Mouse (Mus musculus) right cerebral cortex, postnatal 10 days (tissue): ENCODE data around the gene Phlpp1.
"Not testable (repeated sequence)": the region's sequence is repeated elsewhere in the genome, so short reads cannot be mapped to it uniquely, and the experiment has no call there.

Source experiments
- DNase-seq, 2 experiments: peaks; one replicate each; pipeline ENCODE4 v3.0.0; 2021; ENCODE audit warnings: low spot score in 2 of 2

Gene Phlpp1

DNA sequence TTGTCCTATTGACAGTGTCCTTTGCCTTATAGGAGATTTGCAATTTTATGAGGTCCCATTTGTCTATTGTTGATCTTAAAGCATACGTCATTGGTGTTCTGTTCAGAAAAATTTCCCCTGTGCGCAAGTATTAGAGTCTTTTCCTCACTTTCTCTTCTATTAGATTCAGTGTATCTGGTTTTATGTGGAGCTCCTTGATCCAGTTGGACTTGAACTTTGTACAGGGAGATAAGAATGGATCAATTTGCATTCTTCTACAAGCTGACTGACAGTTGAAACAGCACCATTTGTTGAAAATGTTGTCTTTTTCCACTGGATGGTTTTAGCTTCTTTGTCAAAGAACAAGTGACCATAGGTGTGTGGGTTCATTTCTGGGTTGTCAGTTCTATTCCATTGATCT, 140.3 kb downstream of the Phlpp1 start:
- DNase-seq: not testable (repeated sequence)

DNA sequence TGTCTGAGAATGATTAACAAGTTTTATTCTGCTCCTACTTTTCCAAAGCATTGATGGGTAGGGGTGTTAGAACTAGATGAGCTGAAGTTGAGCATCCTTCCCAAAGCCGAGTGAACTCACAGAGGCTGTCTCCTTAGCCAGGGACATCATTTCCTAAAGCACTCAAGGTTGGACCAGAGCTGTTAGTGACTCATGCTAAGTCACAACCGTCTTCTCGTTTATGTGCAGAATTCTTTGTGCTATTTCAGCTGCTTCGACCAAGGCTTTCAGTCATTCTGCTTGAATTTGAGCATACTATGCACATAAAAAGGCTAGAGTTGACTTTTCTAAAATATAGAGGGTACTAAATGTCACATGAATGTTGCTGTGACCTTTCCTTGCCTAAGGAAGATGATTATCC, 142.9 kb downstream of the Phlpp1 start:
- no peak for DNase-seq

DNA sequence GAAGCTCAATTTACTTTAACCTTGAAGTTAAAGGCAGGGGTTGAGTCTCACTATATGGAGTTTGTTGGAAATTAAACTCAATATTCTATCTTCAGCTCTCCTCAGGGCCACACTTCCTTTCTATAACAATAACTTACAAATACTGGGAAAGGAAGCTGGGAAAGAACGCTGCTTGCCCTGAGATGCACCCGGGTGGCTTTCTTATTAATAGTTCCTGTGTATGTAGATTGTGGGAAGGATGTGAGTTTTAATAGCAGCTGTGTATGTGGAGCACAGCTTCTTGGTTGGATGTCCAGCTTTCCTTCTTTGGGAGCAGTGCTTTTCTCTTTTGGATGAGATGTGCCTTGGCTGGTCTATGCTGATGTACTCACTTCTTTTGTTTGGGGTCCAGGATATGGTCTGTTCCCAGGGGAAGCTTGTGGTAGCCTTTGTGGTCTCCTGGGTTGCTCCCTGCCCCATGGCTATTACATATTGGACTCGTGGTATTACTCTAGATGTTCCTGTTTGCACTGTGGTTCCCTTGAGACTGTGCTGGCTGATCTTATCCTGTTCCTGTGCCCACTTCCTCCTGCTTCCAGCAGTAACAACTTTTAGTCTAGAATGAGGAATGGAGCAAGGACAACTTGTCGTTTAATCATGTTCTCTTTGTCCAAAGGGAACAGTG, 145.2 kb downstream of the Phlpp1 start:
- no peak for DNase-seq

DNA sequence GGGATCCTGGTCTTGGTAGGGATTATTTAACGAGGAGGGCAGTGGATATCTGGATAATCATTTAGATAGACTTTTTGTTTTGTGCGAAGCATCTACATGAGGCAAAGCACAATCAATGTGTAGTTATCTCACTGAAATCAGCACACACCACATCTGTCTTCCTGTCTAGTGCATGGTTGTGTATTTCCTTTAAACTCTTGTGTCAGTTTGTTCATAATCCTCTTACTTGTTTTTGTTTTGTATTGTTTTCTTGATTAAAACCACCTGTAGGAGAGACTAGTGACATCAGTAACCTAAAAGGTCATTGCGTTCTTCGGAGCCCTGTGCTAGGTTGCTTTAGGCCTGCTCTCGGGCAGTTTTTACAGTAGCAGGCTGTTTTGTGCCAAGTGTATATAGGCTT, 146.8 kb downstream of the Phlpp1 start:
- no peak for DNase-seq

DNA sequence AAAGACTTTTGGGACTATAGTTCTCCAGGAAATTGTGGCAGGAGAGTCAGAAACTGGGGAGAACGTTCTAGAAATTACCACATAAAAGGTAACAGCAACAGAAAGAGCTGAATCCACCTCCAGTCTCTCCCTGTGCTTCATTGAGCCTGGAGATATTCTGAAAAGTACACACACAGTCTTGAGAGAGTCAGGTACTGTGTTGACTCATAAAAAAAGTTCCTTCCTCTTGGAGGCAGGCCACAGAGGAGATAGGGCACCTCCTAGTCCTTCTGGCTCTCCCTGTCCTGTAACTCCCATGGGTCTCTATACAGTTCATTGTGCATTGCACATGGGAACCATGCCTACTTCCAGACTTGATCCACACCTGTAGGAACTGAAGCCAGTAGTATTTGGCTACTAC, 149.0 kb downstream of the Phlpp1 start:
- DNase-seq: no peak

DNA sequence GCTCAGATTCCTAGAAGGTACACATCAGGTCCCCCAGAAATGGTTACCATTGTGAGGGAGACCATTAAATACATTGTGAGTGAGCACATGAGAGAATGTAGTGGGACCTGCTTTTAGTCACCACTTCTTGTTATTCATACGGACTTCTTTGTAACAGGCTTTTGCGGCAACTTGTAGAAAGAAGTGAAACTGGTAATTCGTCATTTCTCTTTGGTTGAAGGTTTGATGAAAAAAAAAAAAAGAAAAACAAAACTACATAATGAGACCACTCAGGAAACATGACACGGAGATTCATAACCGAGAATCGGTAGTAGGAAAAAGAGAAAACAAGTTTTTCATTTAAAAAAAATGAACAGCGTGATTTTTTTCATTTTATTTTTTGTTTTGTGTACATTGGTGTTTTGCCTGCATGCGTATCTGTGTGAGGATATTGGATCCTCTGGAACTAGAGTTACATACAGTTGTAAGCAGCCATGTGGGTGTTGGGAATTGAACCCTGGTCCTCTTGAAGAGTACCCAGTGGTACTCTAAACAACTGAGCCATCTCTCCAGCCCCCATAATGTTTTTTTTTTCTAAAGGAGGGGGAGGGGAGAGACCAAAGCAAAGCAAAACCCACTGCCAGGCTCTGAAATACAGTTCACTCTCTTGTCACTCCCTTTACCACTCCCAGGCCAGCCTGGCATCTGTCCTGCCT, 150.0 kb downstream of the Phlpp1 start:
- no peak for DNase-seq

DNA sequence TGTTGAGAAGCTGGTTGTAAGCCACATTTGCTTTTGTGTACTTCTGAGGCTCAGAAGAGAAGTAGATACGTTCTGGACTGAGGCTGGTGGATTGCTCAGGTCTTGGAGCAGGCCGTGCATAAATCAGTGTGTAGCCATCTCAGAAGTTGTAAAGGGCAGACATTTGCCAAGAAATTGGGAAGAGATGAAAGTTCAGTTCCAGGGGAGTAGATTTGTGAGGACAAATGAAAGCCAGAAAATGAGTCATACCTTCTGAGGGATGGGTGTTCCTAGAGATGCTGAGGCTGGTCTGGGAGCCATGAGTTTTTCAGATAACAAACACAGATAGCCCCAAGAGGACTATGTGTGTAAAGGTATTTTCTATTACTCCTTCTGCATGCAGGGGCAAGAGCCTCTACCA, 155.1 kb downstream of the Phlpp1 start:
- no peak for DNase-seq

DNA sequence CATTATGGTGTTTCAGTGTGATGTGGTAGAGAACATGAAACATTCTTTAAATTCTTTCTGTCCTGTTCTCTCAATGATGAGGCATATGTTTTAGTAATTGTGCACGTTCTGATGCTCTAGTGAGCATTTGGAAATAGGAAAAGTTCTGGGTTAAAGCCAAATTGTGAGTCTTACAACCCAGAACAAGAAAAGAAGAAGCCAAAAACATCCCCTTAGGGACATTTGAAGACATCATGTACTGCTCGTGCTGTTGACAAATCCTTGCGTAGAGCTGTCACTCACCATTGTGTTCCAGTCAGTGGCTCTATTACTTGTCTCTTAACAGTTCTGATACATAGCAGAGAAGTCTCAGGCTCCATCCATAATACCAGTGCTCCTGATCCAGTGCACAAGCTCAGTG, 170.5 kb downstream of the Phlpp1 start:
- no peak for DNase-seq

DNA sequence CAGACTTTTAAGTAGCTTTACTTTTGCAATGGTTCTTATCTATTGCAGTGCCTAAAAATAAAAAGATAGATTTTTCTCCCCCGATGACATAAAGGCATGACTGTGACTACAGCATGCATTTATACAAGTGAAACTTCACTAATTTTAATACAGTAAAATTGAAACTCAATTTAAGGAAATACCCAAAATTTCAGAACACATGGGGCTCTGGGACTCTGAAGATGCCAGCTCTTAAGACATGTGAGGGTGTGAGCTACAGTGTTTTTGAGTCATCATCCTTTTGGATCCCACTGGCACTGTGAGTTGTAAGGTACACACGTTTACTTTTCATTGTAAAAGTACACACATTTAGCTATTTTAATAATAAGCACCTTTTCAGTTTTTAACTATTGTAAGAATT, 173.7 kb downstream of the Phlpp1 start:
- no peak for DNase-seq

DNA sequence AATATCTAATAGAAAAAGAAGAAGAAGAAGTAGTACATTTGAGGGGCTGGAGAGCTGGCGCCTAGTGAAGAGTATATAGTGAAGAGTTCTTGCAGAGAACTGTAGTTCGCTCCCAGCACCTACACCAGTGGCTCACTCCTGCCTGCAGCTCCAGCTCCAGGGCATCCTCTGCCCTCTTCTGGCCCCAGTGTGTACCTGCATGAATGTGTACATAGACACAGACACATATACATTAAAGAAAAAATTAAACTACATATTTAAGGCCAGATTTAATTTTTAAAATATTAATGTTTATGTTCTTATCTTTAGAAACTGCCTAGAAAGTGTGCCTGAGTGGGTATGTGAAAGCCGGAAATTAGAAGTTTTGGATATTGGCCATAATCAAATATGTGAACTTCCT, 175.2 kb downstream of the Phlpp1 start:
- no peak for DNase-seq

DNA sequence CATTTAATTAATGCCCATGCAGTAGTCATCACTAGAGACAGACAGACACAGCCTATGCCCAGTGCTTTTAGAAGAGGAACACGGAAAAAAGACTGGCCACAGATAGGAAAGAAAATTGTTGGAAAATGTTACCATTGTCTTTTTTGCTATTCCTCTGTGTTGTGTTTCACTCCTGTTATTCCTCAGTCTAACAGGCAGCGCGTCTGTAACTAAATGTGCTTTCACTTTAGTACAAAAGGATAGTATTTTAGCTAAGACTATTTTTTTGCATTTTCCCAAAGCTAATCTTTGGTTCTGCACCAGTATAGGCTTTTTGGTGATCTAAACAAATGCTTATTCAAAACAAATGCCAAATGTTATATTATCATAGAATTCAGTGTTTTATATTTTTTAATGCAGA, 177.6 kb downstream of the Phlpp1 start:
- DNase-seq: no peak

DNA sequence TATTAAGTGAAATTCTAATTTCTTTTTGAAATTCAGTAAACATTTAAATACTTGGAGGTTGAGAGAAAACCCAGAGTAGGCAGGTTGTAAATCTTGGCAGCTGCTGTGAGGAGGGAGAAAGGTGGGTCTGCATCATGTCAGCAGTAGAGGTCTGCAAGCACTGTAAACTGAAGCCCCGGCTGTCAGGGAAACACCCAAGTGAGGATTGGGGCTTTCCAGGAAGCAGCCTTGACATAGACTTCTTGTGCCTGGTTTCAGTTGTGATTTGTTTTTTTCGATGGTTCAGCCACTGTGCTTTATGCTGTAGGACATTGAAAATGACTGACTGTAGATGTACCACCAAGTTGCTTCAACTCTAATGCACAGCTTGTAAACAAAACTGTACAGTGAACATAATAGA, 180.0 kb downstream of the Phlpp1 start:
- no peak for DNase-seq

DNA sequence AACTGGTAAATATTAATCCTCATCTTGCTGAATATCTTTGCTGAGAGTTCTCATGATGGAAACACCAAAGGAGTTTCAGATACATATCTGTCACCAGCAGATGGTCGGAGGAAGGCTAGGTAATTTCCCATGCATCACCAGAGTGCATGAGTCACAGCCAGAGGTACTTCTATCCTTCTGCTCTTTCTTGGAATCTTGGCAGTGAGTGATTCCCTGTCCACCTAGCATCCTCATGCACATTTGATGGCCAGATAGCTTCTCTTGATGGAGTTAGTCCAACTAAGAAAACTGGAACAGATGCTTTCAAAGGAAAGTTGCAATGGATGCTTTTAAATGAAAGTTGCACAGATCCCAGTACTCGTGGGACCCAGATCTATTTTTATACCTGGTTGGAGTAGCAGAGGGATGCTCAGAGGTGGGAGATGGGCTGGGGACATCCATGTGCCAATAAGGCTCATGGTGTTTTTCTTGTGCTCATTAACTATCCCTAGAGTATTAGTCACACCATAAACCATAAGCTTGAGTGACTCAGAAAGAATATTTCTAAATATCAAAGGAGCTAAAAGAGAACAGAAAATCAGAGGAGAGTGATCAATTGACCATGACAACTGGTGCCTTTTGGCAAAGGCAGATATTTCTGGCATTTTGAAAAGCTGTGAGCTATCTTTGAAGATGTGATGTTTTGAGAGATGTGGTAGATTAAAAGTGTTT, 181.4 kb downstream of the Phlpp1 start:
- no peak for DNase-seq

DNA sequence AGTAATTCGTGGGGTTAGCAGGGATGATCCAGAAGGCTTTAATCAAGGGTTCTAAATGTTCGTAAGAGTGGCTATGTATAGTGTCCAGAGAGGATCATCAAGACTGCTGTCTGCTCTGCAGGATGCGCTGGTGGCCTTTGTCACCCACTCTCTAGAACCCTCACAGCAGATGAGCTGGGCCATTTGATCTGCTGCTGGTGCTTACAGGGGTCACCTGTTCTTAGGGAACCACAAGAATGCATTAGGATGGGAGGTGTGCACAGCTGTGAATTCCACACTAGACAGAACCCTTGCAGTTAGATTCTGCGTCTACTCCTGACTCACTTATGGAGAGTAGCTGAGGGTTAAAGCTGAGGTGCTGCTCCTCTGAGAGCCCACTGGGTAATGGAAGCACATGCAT, 182.4 kb downstream of the Phlpp1 start:
- DNase-seq: no peak

DNA sequence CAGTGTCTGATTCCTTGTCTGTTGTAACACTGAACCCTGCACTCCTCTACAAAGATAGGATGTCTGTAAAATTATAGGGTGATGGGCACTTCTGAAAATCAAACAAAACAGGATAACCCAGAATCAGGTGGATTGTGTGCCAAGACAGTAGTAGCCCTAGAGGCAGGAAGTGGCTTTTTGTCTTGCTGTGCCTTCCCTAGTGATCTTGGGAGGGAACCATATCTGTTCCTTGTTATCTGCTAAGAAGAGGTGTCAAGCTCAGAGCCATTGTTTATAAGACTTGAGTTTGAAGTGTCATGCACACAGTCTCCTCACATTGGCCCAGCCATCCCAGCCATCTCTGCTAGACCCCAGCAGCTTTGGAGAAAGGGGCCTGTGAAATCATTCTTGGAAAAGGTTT, 187.9 kb downstream of the Phlpp1 start:
- no peak for DNase-seq

DNA sequence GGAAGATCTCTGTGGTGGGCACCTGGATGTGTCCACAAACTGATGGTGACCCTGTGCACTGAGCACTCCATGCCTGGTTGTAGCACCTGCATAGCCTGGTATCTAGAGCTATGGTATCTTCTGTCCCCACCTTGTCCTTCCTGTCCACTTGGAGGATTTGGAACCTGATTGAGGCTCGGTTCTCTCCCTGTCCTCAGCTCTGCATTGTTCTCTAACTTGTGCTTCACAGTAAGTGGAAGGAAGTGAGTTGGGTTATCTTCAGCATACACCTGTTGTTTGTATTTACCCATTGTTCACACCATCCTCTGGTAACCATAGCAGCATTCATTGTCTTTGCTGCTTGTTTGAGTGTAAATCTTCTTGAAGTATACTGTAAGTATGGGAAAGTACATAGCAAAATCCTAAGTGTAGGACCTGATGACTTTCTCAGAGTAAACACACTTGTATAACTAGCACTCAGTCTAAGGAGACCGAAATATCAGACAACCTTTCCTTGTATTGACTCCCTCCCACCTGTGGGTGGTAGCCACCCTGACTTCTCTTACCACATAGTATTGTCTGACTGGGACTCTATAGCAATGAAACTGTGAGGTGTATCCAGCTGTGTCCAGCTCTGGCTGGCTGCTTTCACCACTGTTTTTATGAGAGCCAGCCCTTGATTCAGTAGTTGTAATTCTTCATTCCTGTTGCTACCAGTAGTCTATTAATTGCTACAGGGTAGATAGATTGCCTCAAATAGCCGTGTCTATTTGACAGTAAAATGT, 191.5 kb downstream of the Phlpp1 start:
- no peak for DNase-seq

DNA sequence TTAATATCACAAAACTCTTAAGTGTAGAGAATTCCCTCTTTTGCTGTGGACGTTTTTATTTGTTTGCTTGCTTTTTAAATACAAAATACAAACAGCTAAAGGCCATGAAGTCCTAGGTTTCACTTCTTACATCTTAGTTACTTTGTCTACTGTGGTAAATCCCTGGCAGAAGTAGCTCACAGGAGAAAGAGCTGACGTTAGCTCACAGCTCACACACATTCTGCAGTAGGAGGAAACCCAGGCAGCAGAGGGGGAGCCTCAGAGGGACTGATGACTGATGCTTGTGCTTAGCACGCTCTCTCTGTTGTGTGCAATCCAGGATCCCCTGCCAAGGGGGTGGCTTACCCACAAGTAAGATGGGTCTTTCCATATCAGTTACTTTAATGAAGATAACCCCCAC, 197.8 kb downstream of the Phlpp1 start:
- DNase-seq: no peak

DNA sequence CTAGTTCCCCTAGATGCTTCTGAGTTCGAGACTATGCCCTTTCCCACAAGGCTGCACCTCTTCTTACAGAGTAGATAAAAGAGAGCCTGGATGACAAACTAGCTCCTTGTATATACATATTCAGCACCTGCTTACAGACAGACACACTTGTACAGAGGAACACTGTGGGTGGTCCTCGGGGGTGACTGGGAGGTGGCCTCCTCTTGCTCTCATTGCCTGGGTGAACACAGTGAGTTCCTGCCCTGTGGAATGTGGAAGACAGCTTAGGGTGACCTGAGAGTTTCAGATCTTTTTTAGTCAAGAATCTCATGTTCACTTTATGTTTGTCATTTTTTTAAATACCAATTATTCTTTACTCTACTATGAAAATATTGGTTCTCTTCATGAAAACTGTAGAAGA, 200.9 kb downstream of the Phlpp1 start:
- DNase-seq: no peak

DNA sequence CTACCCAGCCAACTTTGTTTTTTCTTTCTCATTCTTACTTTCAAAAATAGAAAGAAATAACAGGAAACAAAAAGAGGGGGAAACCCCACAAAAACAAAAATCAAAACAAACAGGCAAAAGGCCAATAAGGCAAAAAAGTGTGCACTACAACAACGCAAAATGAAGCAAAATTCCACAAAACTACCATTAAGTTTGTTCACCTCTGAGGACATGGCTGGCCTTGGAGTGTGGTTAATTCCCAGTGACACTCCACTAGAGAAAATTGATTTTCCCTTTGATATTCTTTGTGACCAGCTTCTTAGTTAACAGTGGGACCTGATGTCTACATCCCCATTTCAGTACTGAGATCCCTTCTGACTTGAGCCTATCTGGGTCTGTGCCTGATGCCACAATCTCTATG, 202.1 kb downstream of the Phlpp1 start:
- DNase-seq: no peak

DNA sequence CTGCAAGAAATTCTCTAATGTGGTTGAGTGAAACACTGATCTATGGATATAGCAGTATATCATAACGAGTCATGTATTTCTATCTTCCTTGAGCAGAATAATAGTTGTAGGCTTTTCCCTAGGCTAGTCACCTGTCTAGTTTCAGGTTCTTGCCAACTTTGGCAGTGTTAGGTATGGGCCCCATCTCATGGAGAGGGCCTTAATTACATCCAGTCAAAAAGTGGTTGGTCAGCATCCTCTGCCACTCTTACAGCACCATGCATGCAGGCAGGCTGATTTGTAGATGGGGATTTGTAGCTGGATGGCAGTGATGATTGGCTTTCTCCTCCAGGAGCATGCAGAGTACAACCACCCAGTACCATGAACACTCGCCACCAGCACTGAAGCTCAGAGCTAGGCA, 202.7 kb downstream of the Phlpp1 start:
- no peak for DNase-seq

DNA sequence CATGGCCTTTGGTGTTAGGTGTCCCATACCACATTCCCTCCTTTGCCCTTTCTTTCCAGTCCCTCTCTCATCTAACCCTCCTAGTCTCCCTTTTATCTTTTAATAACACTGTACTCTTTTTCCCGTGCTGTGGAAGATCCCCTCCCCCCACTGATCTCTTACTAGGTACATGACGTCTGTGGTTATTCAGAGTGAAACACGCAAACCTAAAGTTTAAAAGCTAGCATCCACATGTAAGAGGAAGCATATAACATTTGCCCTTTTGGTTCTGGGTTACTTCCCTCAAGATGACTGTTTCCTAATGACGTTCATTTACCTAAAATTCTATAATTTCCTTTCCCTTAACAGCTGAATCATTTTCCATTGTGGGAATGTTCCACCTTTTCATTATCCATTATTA, 203.4 kb downstream of the Phlpp1 start:
- DNase-seq: no peak

DNA sequence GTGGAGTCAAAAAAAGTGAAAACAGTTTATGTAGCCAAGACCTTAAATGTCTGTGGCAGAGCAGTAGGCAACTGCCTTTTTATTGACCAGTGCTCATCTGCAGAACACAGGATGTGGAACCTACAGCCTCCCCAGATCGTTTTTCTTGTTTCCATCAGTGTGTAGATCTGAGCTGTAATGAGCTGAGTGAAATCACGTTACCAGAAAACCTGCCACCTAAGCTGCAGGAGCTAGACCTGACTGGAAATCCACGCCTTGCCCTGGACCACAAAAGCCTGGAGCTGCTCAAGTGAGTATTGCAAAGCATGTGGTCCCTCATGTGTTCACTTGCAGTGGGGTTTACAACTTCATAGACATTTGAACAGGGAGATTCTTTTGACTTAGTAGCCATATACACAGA, 204.5 kb downstream of the Phlpp1 start:
- no peak for DNase-seq

DNA sequence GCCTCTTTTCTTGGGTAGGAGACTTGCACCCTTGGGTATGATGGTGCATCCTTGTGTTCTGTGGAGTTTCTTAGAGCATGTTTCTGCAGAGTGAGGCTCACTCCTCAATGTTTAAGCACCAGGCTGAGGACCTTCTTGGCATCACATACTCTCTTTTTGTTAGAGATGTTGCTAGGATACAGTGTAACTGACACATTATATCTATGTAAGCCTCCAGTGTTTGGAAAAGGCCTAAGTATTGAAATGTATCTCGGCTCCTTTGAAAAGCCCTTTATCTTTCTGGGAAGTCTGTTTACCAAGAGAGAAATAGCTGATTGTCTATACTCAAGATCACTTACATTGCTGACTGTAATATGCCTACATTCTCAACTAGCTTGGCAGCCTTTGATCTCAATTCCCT, 208.9 kb downstream of the Phlpp1 start:
- DNase-seq: no peak
